ENCODE assay signal across 9 mouse cellular contexts in genomic region chr11:35639428-35639827, GRCm38 (mm10).
DNase-seq lines count a peak whose midpoint lies in the region; ATAC-seq lines count a peak whose summit lies in the region.
"Had no signal": no experiment of that assay in that cellular context is flagged by ENCODE, and none has a peak within 500 bp of the region (broad histone marks: within the 10 kb centered on the region; RNA-seq: fewer than 3 reads in every experiment).

No protein-coding gene starts in this region.

- peaks cover 5% of the 10 kb centered on the region; the same call in 1 of the 2 replicates for H3K36me3 ChIP-seq in embryonic facial prominence, embryonic 10.5 days (replicated peaks)
- H3K36me3 ChIP-seq in midbrain, embryonic 13.5 days: no peaks in the 10 kb centered on the region

- WGBS in embryonic facial prominence, embryonic 10.5 days: 22% methylated on average over 11 of the region's 11 CpGs
- 17% methylated on average over 11 of the region's 11 CpGs for whole genome bisulfite sequencing in midbrain, embryonic 13.5 days

- no peak for DNase-seq in frontal cortex, postnatal 14 days (ENCODE audit: low spot score in 2 of 2)
- DNase-seq in 416B (ENCODE audit: low read depth): peak; percentile 11
- DNase-seq in embryonic facial prominence, embryonic 10.5 days (ENCODE audit: low spot score): peak; percentile 48
- DNase-seq in spleen, adult 18-20 months: no peak
- DNase-seq in cerebellum, postnatal 10 days: no peak

- peaks cover 50% of the 10 kb centered on the region for H3K4me1 ChIP-seq in embryonic facial prominence, embryonic 10.5 days
- H3K4me1 ChIP-seq in midbrain, embryonic 13.5 days (replicated peaks): peaks cover 21% of the 10 kb centered on the region

- peak overlapping the region; percentile 31; the same call in 1 of the 2 replicates for H3K27ac ChIP-seq in embryonic facial prominence, embryonic 10.5 days (replicated peaks)
- peak overlapping the region; percentile 4 for H3K27ac ChIP-seq in midbrain, embryonic 13.5 days

- no peaks in the 10 kb centered on the region for H3K9me3 ChIP-seq in embryonic facial prominence, embryonic 10.5 days
- no peaks in the 10 kb centered on the region for H3K9me3 ChIP-seq in midbrain, embryonic 13.5 days

- peak; percentile 84 for ATAC-seq in frontal cortex, adult (ENCODE audit: low TSS enrichment)
- peak; percentile 38; the same call in 1 of the 2 replicates for ATAC-seq in midbrain, embryonic 13.5 days
- no peak for ATAC-seq in megakaryocyte, adult 5-6 weeks (ENCODE audit: poor library complexity, severe bottlenecking)
- ATAC-seq: Patski had no signal

- H3K9ac ChIP-seq in midbrain, embryonic 13.5 days (replicated peaks): 0 out of 2 replicates have a peak overlapping the region, but pooled peaks have one; percentile 17

- peak overlapping the region; percentile 24 for H3K4me2 ChIP-seq in midbrain, embryonic 13.5 days (replicated peaks)

- H3K4me3 ChIP-seq in embryonic facial prominence, embryonic 10.5 days: peak overlapping the region; percentile 6; the same call in 1 of the 2 replicates
- no peak overlapping the region for H3K4me3 ChIP-seq in midbrain, embryonic 13.5 days (replicated peaks)

- H3K27me3 ChIP-seq in embryonic facial prominence, embryonic 10.5 days (replicated peaks; ENCODE audit: low read depth, poor library complexity, severe bottlenecking): no peaks in the 10 kb centered on the region
- peaks cover 19% of the 10 kb centered on the region for H3K27me3 ChIP-seq in midbrain, embryonic 13.5 days

Comparison
In these comparisons a context has a peak if more than half of its experiments do, and no peak if none do; other contexts are left out.
1. DNase-seq: peak in 416B (single experiment) and embryonic facial prominence, embryonic 10.5 days (single experiment); none in frontal cortex, postnatal 14 days (0 of 2), spleen, adult 18-20 months (0 of 2) and cerebellum, postnatal 10 days (0 of 2).